Mouse (Mus musculus) hindbrain, embryonic 15.5 days (tissue): ENCODE results near the gene Zfp454. TPM values are rescaled to one million over a fixed set of nuclear protein-coding genes. Genes with fewer than 3 reads are reported as not detected.

Experiments used
- ATAC-seq: fragments of 200-750 bp; cut with Nextera tagmentation; 2 replicates; pipeline ENCODE4 v1.8.0; 2017; ENCODE audit warnings: low read depth, moderate number of reproducible peaks, moderate TSS enrichment; ENCODE audit not compliant: low FRiP score
- H3K27ac ChIP-seq: fragments of 300-500 bp; sonication (generic); replicated peaks from 2 replicates; pipeline ENCODE4 v1.5.1; 2015; ENCODE audit warnings: mild to moderate bottlenecking, inconsistent platforms
- H3K27me3 ChIP-seq: fragments of 300-500 bp; sonication (generic); 2 replicates; pipeline ENCODE4 v1.6.1; 2015; ENCODE audit warnings: control low read depth, inconsistent platforms
- H3K36me3 ChIP-seq: fragments of 300-500 bp; sonication (generic); 2 replicates; pipeline ENCODE4 v1.6.1; 2015; ENCODE audit warnings: control low read depth, inconsistent platforms
- H3K4me1 ChIP-seq: fragments of 300-500 bp; sonication (generic); replicated peaks from 2 replicates; pipeline ENCODE4 v1.6.1; 2015; ENCODE audit warnings: control low read depth, inconsistent platforms
- H3K4me2 ChIP-seq: fragments of 300-500 bp; sonication (generic); 2 replicates; pipeline ENCODE4 v1.6.1; 2015; ENCODE audit warnings: moderate library complexity, mild to moderate bottlenecking, inconsistent platforms
- H3K4me3 ChIP-seq: fragments of 300-500 bp; sonication (generic); 2 replicates; pipeline ENCODE4 v1.5.1; 2015; ENCODE audit warnings: mild to moderate bottlenecking, inconsistent platforms
- H3K9ac ChIP-seq: fragments of 300-500 bp; sonication (generic); 2 replicates; pipeline ENCODE4 v1.6.1; 2015; ENCODE audit warnings: inconsistent platforms
- H3K9me3 ChIP-seq: fragments of 300-500 bp; sonication (generic); 2 replicates; pipeline ENCODE4 v1.6.1; 2016; ENCODE audit warnings: control low read depth, inconsistent platforms
- WGBS: fragments of 180-500 bp; shearing (Covaris S2); methylation state at CpG from one replicate; pipeline ENCODE4 v1.1.7; 2015; 5-methylcytosine and 5-hydroxymethylcytosine counted together
- polyA plus RNA-seq: library from polyadenylated mRNA; unstranded; fragments of >200 nt; fragmentation: Nextera tagmentation; extraction: Ambion mirVana; gene quantifications from 2 replicates; pipeline ENCODE4 v1.2.1, GENCODE M21; 2015

Zfp454 gene
- polyA plus RNA-seq, 1 experiment from 2014 or later = 11.3 TPM

- peaks cover 18% of the 10 kb centered on the region for H3K36me3 ChIP-seq
- no peak overlapping the region for H3K27ac ChIP-seq
- H3K9me3 ChIP-seq = peaks cover 5% of the 10 kb centered on the region; the same call in 1 of the 2 replicates
- peaks cover 6% of the 10 kb centered on the region for H3K4me1 ChIP-seq
- H3K9ac ChIP-seq = no peak overlapping the region
- no peak for ATAC-seq
- 91% methylated on average over 4 of the region's 4 CpGs for WGBS
- no peak overlapping the region for H3K4me2 ChIP-seq
- H3K27me3 ChIP-seq = no peaks in the 10 kb centered on the region
- H3K4me3 ChIP-seq = no peak overlapping the region
Observed at GRCm38 (mm10) chr11:50835727-50836126, 51.7 kb downstream of the Zfp454 start.

DNA sequence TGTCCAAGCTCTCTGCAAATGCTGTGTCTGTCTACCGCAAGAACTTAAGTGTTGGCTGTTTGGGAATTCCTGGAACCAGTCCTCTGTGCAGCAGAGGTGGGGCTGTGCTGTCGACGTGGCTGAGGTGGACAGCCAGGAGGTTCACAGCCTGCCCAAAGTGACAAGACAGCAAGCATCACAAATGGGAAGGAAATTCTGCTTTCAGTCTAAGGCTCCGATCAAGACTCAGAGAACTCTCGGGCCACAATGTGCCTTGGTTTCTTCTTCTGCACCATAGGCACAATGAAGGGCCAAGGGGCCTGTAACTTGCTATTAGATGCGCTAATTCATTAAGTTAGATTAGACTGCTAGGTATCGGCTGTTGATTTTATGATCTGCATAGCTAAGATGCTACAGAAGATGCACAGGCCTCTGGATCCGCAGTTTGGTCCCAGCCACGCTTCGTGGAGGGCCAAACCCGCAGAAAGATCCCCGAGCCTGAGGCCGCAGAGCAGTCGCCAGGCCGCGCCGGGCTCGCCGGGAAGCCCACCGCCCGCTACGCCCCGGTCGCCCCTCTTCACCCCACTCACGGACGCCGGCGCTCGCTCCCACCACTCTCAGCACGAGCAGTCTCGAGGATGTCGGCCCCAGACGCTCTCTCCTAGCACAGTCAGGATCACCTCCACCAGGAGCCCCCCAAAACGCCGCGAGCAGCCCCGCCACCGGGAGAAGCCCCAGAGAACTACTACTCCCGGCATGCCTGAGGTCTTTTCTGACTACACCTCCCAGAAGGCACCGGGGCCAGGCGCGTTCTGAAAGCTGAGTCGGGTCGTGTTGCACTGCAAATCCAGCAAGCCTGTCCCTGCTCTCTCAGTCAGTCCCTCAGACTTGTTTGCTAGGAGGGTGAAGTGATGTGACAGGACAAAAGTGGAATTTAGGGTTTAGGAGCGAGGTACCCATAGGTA, 60.2 kb downstream of the Zfp454 start, which contains the start of gene Zfp354c:
Zfp354c (minus strand) TSS at position 715 of the 944 bp plus-strand sequence.
- Histone ChIP-seq H3K4me1 (peaks cover 10% of the 10 kb centered on the region), H3K9me3 (no peaks in the 10 kb centered on the region), H3K27ac (peak within 1 kb of the TSS; percentile 79), H3K4me2 (peak within 1 kb of the TSS; percentile 73), H3K27me3 (no peaks in the 10 kb centered on the region), H3K4me3 (peak within 1 kb of the TSS; percentile 72), H3K9ac (peak within 1 kb of the TSS; percentile 79), H3K36me3 (peaks cover 33% of the 10 kb centered on the region)
- peak; percentile 97 for ATAC-seq
- under 1% methylated on average over 45 of the region's 45 CpGs for WGBS

DNA sequence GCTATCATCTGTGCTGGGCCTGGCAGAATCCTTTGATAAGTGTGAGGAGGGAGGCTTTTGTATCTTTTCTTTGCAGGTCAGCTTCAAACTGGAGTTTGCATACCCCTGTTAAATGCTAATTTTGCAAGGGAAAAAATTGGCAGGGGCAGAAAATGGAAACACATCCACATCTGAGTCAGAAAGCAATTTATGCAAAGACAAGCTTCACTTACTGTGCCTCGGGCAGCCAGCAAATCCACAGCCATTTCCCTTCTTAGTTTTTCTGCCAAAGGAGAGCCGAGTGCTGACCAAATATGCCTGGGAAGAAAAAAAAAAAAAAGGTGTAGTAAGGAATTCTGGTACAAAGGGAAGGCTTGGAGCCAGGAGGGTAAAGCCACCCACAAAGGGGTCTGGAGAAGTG, 61.2 kb downstream of the Zfp454 start:
- peak overlapping the region; percentile 73 for H3K4me2 ChIP-seq
- no peak overlapping the region for H3K27ac ChIP-seq
- WGBS = 44% methylated on average over 2 of the region's 2 CpGs
- peak overlapping the region; percentile 72 for H3K4me3 ChIP-seq
- no peaks in the 10 kb centered on the region for H3K9me3 ChIP-seq
- ATAC-seq = no peak
- peak overlapping the region; percentile 79 for H3K9ac ChIP-seq
- peaks cover 10% of the 10 kb centered on the region for H3K4me1 ChIP-seq
- peaks cover 40% of the 10 kb centered on the region for H3K36me3 ChIP-seq
- no peaks in the 10 kb centered on the region for H3K27me3 ChIP-seq

Other genes starting within 250 kb of the Zfp454 start
- 52.6 and 54.8 TPM in 2 replicates for gene Zfp354c, start 59.9 kb downstream of the Zfp454 start, polyA plus RNA-seq
- gene Zfp879, start 46.1 kb downstream of the Zfp454 start, polyA plus RNA-seq = 1.2 and 2.0 TPM in 2 replicates
- gene Grm6, start 37.0 kb downstream of the Zfp454 start, polyA plus RNA-seq = not detected in 2 replicates
- gene Zfp2, start 28.5 kb upstream of the Zfp454 start, polyA plus RNA-seq = 41.5 and 46.0 TPM in 2 replicates
- gene Zfp354b, start 44.0 kb upstream of the Zfp454 start, polyA plus RNA-seq = 3.5 and 4.3 TPM in 2 replicates
- not detected in 2 replicates for gene 4933414I15Rik, start 56.1 kb upstream of the Zfp454 start, polyA plus RNA-seq
- gene Prop1, start 66.1 kb upstream of the Zfp454 start, polyA plus RNA-seq = not detected in 2 replicates
- gene Olfr1378, start 78.9 kb upstream of the Zfp454 start, polyA plus RNA-seq = not detected in 2 replicates
- not detected in 2 replicates for gene Olfr1377, start 94.3 kb upstream of the Zfp454 start, polyA plus RNA-seq
- gene Olfr51, start 115.9 kb upstream of the Zfp454 start, polyA plus RNA-seq = not detected in 2 replicates
- not detected in 2 replicates for gene Olfr54, start 126.6 kb upstream of the Zfp454 start, polyA plus RNA-seq
- not detected in 2 replicates for gene Olfr1375, start 160.5 kb upstream of the Zfp454 start, polyA plus RNA-seq
- 11.5 and 11.9 TPM in 2 replicates for gene Zfp354a, start 171.6 kb upstream of the Zfp454 start, polyA plus RNA-seq